Mouse (Mus musculus) embryonic fibroblast, embryonic 13.5 days (primary cell): ENCODE results near the gene Copg2. TPM values are rescaled to one million over a fixed set of nuclear protein-coding genes. Genes with fewer than 3 reads are reported as not detected.
"Not testable (repeated sequence)": the region's sequence is repeated elsewhere in the genome, so short reads cannot be mapped to it uniquely, and the experiment has no call there.

Source experiments
- H3K27ac ChIP-seq: 2 replicates; pipeline ENCODE4 v1.5.1; 2012; ENCODE audit warnings: low read length, control low read depth, inconsistent platforms; ENCODE audit not compliant: insufficient read depth
- H3K4me1 ChIP-seq: 2 replicates; pipeline ENCODE4 v1.6.1; 2011; ENCODE audit warnings: low read length; ENCODE audit not compliant: control insufficient read depth, insufficient read depth
- H3K4me3 ChIP-seq: 2 replicates; pipeline ENCODE4 v1.5.1; 2011; ENCODE audit warnings: mild to moderate bottlenecking, control low read depth, low read length; ENCODE audit not compliant: insufficient read depth
- CTCF ChIP-seq: IDR thresholded peaks from 2 replicates; pipeline ENCODE4 v1.5.1; 2011; ENCODE audit warnings: mild to moderate bottlenecking, control low read depth, low read length, moderate library complexity, borderline replicate concordance; ENCODE audit not compliant: insufficient read depth
- POLR2A ChIP-seq: IDR thresholded peaks from 2 replicates; pipeline ENCODE4 v1.6.1; 2011; ENCODE audit warnings: low read depth, mild to moderate bottlenecking, control low read depth, low read length, moderate library complexity
- polyA plus RNA-seq: library from polyadenylated mRNA; stranded (reverse); fragments of >200 nt; gene quantifications from 2 replicates; pipeline ENCODE4 v1.2.4, GENCODE M21; 2011; ENCODE audit warnings: low read depth; ENCODE audit not compliant: missing spikeins, insufficient read length

The Copg2 gene
- polyA plus RNA-seq, 1 experiment: 43.8 TPM

GRCm38 (mm10) chr6:30855956-30856355 is 40.6 kb downstream of the Copg2 start:
- Histone ChIP-seq H3K4me1 (no peaks in the 10 kb centered on the region), H3K27ac (no peak overlapping the region), H3K4me3 (no peak overlapping the region)
- TF ChIP-seq POLR2A (no peak), CTCF (no peak)

- Histone ChIP-seq H3K4me3 (no peak overlapping the region), H3K27ac (no peak overlapping the region), H3K4me1 (no peaks in the 10 kb centered on the region)
- TF ChIP-seq POLR2A (no peak), CTCF (no peak)
Observed at GRCm38 (mm10) chr6:30855205-30855604, 41.4 kb downstream of the Copg2 start.

- no peak for TF ChIP-seq POLR2A
- TF ChIP-seq CTCF: no peak
- Histone ChIP-seq H3K4me1 (no peaks in the 10 kb centered on the region), H3K27ac (no peak overlapping the region), H3K4me3 (no peak overlapping the region)
Observed at GRCm38 (mm10) chr6:30849818-30850217, 46.8 kb downstream of the Copg2 start.

GRCm38 (mm10) chr6:30832241-30832640 is 64.4 kb downstream of the Copg2 start:
- Histone ChIP-seq H3K4me3 (no peak overlapping the region), H3K4me1 (no peaks in the 10 kb centered on the region), H3K27ac (no peak overlapping the region)
- TF ChIP-seq CTCF: no peak
- TF ChIP-seq POLR2A: no peak

- Histone ChIP-seq H3K27ac (no peak overlapping the region), H3K4me1 (no peaks in the 10 kb centered on the region), H3K4me3 (no peak overlapping the region)
- TF ChIP-seq CTCF (no peak), POLR2A (no peak)
Observed at GRCm38 (mm10) chr6:30813626-30814025, 83.0 kb downstream of the Copg2 start.

- H3K4me1 ChIP-seq: no peaks in the 10 kb centered on the region
- H3K4me3 ChIP-seq: no peak overlapping the region
- TF ChIP-seq POLR2A (no peak), CTCF (no peak)
- H3K27ac ChIP-seq: no peak overlapping the region
Observed at GRCm38 (mm10) chr6:30805053-30805752, 91.4 kb downstream of the Copg2 start.

GRCm38 (mm10) chr6:30804389-30805052 is 92.1 kb downstream of the Copg2 start:
- not testable (repeated sequence) for H3K4me3 ChIP-seq, H3K27ac ChIP-seq, H3K4me1 ChIP-seq

GRCm38 (mm10) chr6:30802915-30803314 is 93.7 kb downstream of the Copg2 start:
- not testable (repeated sequence) for H3K4me3 ChIP-seq, H3K27ac ChIP-seq, H3K4me1 ChIP-seq

- TF ChIP-seq POLR2A (no peak), CTCF (no peak)
- H3K27ac ChIP-seq: no peak overlapping the region
- no peak overlapping the region for H3K4me3 ChIP-seq
- no peaks in the 10 kb centered on the region for H3K4me1 ChIP-seq
Observed at GRCm38 (mm10) chr6:30751209-30751608, 145.4 kb downstream of the Copg2 start.

GRCm38 (mm10) chr6:30750482-30750881 is 146.1 kb downstream of the Copg2 start:
- TF ChIP-seq CTCF: no peak
- TF ChIP-seq POLR2A: peak; percentile 16; the same call in 1 of the 2 replicates
- Histone ChIP-seq H3K27ac (no peak overlapping the region), H3K4me1 (no peaks in the 10 kb centered on the region), H3K4me3 (no peak overlapping the region)
